In genomic region chr16:4596836-4597235, GRCm38 (mm10) we compare ENCODE assay signal across 9 mouse cellular contexts. TPM values are rescaled to one million over a fixed set of nuclear protein-coding genes. Genes with fewer than 3 reads are reported as not detected.
DNase-seq lines count a peak whose midpoint lies in the region; ATAC-seq and TF ChIP-seq lines count a peak whose summit lies in the region.
"Had no signal": no experiment of that assay in that cellular context is flagged by ENCODE, and none has a peak within 500 bp of the region (broad histone marks: within the 10 kb centered on the region; RNA-seq: fewer than 3 reads in every experiment).

No protein-coding gene starts in this region.

- H3K4me2 ChIP-seq in kidney, postnatal 0 days (ENCODE audit: low read length) = peak overlapping the region; percentile 68
- peak overlapping the region; percentile 71 for H3K4me2 ChIP-seq in intestine, embryonic 16.5 days (ENCODE audit: low read depth, low read length)
- peak overlapping the region; percentile 95 for H3K4me2 ChIP-seq in neural tube, embryonic 15.5 days

- no peak for ATAC-seq in kidney, postnatal 0 days (replicated peaks; ENCODE audit: low FRiP score, low read depth)
- ATAC-seq in intestine, embryonic 16.5 days = no peak
- ATAC-seq in neural tube, embryonic 15.5 days (ENCODE audit: low FRiP score) = no peak

- no peaks in the 10 kb centered on the region for H3K27me3 ChIP-seq in kidney, postnatal 0 days (ENCODE audit: insufficient read depth, low read length)
- no peaks in the 10 kb centered on the region for H3K27me3 ChIP-seq in intestine, embryonic 16.5 days (replicated peaks; ENCODE audit: control insufficient read depth, insufficient read depth, low read length)
- no peaks in the 10 kb centered on the region for H3K27me3 ChIP-seq in neural tube, embryonic 15.5 days (replicated peaks)

- DNase-seq in kidney, postnatal 0 days (ENCODE audit: low spot score) = no peak
- no peak for DNase-seq in kidney, adult 11 months
- no peak for DNase-seq in left cerebral cortex, adult 2 months (ENCODE audit: extremely low spot score in 1 of 2, low spot score in 2 of 2)
- no peak for DNase-seq in gastrocnemius, adult 8-10 months (ENCODE audit: low spot score in 2 of 2)
- DNase-seq in layer of hippocampus, adult 9-11 months = no peak
- DNase-seq: kidney, postnatal 10 days had no signal

- no peaks in the 10 kb centered on the region for H3K36me3 ChIP-seq in kidney, postnatal 0 days (ENCODE audit: insufficient read depth, low read length)
- no peaks in the 10 kb centered on the region for H3K36me3 ChIP-seq in intestine, embryonic 16.5 days (ENCODE audit: control insufficient read depth, insufficient read depth, low read length)
- no peaks in the 10 kb centered on the region for H3K36me3 ChIP-seq in neural tube, embryonic 15.5 days

- WGBS in kidney, postnatal 0 days = 46% methylated on average over 2 of the region's 2 CpGs
- WGBS in intestine, embryonic 16.5 days = 55% methylated on average over 2 of the region's 2 CpGs
- WGBS in neural tube, embryonic 15.5 days = 27% methylated on average over 2 of the region's 2 CpGs

- no peak for TF ChIP-seq CTCF in kidney, postnatal 0 days (IDR thresholded peaks at IDR 0.05; ENCODE audit: low read depth)
- no peak for TF ChIP-seq CTCF in embryonic fibroblast, embryonic 13.5 days (IDR thresholded peaks at IDR 0.05; ENCODE audit: borderline replicate concordance, insufficient read depth, low read length)
- TF ChIP-seq CTCF in left cerebral cortex, adult 2 months (IDR thresholded peaks at IDR 0.05) = no peak

- H3K4me1 ChIP-seq in kidney, postnatal 0 days (replicated peaks; ENCODE audit: insufficient read depth, low read length) = peaks cover 70% of the 10 kb centered on the region
- peaks cover 30% of the 10 kb centered on the region for H3K4me1 ChIP-seq in embryonic fibroblast, embryonic 13.5 days (ENCODE audit: control insufficient read depth, insufficient read depth, low read length)
- peaks cover 73% of the 10 kb centered on the region for H3K4me1 ChIP-seq in intestine, embryonic 16.5 days (ENCODE audit: control insufficient read depth, insufficient read depth, low read length)
- peaks cover 86% of the 10 kb centered on the region for H3K4me1 ChIP-seq in neural tube, embryonic 15.5 days

- peak overlapping the region; percentile 98; the same call in 1 of the 2 replicates for H3K27ac ChIP-seq in kidney, postnatal 0 days
- peak overlapping the region; percentile 94 for H3K27ac ChIP-seq in embryonic fibroblast, embryonic 13.5 days (ENCODE audit: insufficient read depth, low read length)
- H3K27ac ChIP-seq in intestine, embryonic 16.5 days (ENCODE audit: low read length) = peak overlapping the region; percentile 55; the same call in 1 of the 2 replicates
- H3K27ac ChIP-seq in neural tube, embryonic 15.5 days (replicated peaks) = 0 out of 2 replicates have a peak overlapping the region, but pooled peaks have one; percentile 94
- no peak overlapping the region for H3K27ac ChIP-seq in left cerebral cortex, adult 2 months

- TF ChIP-seq POLR2A in embryonic fibroblast, embryonic 13.5 days (IDR thresholded peaks at IDR 0.05; ENCODE audit: low read depth, low read length) = no peak

- H3K9me3 ChIP-seq in kidney, postnatal 0 days (replicated peaks; ENCODE audit: low read length) = no peaks in the 10 kb centered on the region
- no peaks in the 10 kb centered on the region for H3K9me3 ChIP-seq in intestine, embryonic 16.5 days (ENCODE audit: control insufficient read depth, low read length)
- H3K9me3 ChIP-seq in neural tube, embryonic 15.5 days (replicated peaks) = no peaks in the 10 kb centered on the region

- peak overlapping the region; percentile 88; the same call in 1 of the 2 replicates for H3K4me3 ChIP-seq in kidney, postnatal 0 days (replicated peaks; ENCODE audit: low read depth, low read length)
- peak overlapping the region; percentile 94 for H3K4me3 ChIP-seq in embryonic fibroblast, embryonic 13.5 days (ENCODE audit: insufficient read depth, low read length)
- H3K4me3 ChIP-seq in intestine, embryonic 16.5 days (ENCODE audit: low read length) = peak overlapping the region; percentile 84; the same call in 1 of the 2 replicates
- H3K4me3 ChIP-seq in neural tube, embryonic 15.5 days (replicated peaks) = peak overlapping the region; percentile 82; the same call in 1 of the 2 replicates
- no peak overlapping the region for H3K4me3 ChIP-seq in left cerebral cortex, adult 2 months

- H3K9ac ChIP-seq in kidney, postnatal 0 days (ENCODE audit: low read depth, low read length) = 0 out of 2 replicates have a peak overlapping the region, but pooled peaks have one; percentile 97
- peak overlapping the region; percentile 90 for H3K9ac ChIP-seq in intestine, embryonic 16.5 days (ENCODE audit: low read depth, low read length)
- H3K9ac ChIP-seq in neural tube, embryonic 15.5 days (replicated peaks) = peak overlapping the region; percentile 88

- intact Hi-C loops in left cerebral cortex, adult 2 months (cut with DNase I) = no loop called here

RNA-seq across cellular contexts. Expression of gene Glis2, which starts 2.3 kb away (rescaled TPM):
- polyA plus RNA-seq in kidney, postnatal 0 days (2015; fragmentation: Nextera tagmentation; extraction: Ambion mirVana) = 74.6 and 78.8 TPM in 2 replicates
- polyA plus RNA-seq in embryonic fibroblast, embryonic 13.5 days (2011; ENCODE audit: insufficient read length, low read depth, missing spikeins) = 52.2 and 64.0 TPM in 2 replicates
- 14.5 and 18.1 TPM in 2 replicates for polyA plus RNA-seq in intestine, embryonic 16.5 days (2015; fragmentation: Nextera tagmentation; extraction: Ambion mirVana)
- polyA plus RNA-seq in neural tube, embryonic 15.5 days (2015; fragmentation: Nextera tagmentation; extraction: Ambion mirVana) = 17.2 and 18.7 TPM in 2 replicates
- total RNA-seq in left cerebral cortex, adult 2 months (2021) = 10 to 100 TPM; 12.9 to 16.2 TPM
- 1 to 10 TPM; 1.8 to 4.0 (median 3.5) TPM for total RNA-seq in gastrocnemius, adult 8-10 months (2022)

RNA-seq across cellular contexts. Expression of gene Pam16, which starts 28.0 kb away (rescaled TPM):
- 105 and 106 TPM in 2 replicates for polyA plus RNA-seq in kidney, postnatal 0 days (2015; fragmentation: Nextera tagmentation; extraction: Ambion mirVana)
- polyA plus RNA-seq in embryonic fibroblast, embryonic 13.5 days (2011; ENCODE audit: insufficient read length, low read depth, missing spikeins) = 30.5 and 33.1 TPM in 2 replicates
- polyA plus RNA-seq in intestine, embryonic 16.5 days (2015; fragmentation: Nextera tagmentation; extraction: Ambion mirVana) = 79.4 and 86.8 TPM in 2 replicates
- polyA plus RNA-seq in neural tube, embryonic 15.5 days (2015; fragmentation: Nextera tagmentation; extraction: Ambion mirVana) = 150 and 179 TPM in 2 replicates
- total RNA-seq in left cerebral cortex, adult 2 months (2021) = 10 to 100 TPM; 78.1 to 94.1 TPM
- 100 to 1,000 TPM in 3 of 4 experiments, 10 to 100 TPM in 1; 93.3 to 129 (median 113) TPM for total RNA-seq in gastrocnemius, adult 8-10 months (2022)

RNA-seq across cellular contexts. Expression of gene Tfap4, which starts 37.2 kb away (rescaled TPM):
- 17.2 and 19.6 TPM in 2 replicates for polyA plus RNA-seq in kidney, postnatal 0 days (2015; fragmentation: Nextera tagmentation; extraction: Ambion mirVana)
- 3.4 and 6.9 TPM in 2 replicates for polyA plus RNA-seq in embryonic fibroblast, embryonic 13.5 days (2011; ENCODE audit: insufficient read length, low read depth, missing spikeins)
- polyA plus RNA-seq in intestine, embryonic 16.5 days (2015; fragmentation: Nextera tagmentation; extraction: Ambion mirVana) = 23.0 and 26.5 TPM in 2 replicates
- polyA plus RNA-seq in neural tube, embryonic 15.5 days (2015; fragmentation: Nextera tagmentation; extraction: Ambion mirVana) = 8.6 and 12.3 TPM in 2 replicates
- total RNA-seq in left cerebral cortex, adult 2 months (2021) = 1 to 10 TPM; 2.9 to 4.3 TPM
- 1 to 10 TPM; 3.2 to 5.5 (median 3.7) TPM for total RNA-seq in gastrocnemius, adult 8-10 months (2022)

RNA-seq across cellular contexts. Expression of gene Vasn, which starts 42.9 kb away (rescaled TPM):
- polyA plus RNA-seq in kidney, postnatal 0 days (2015; fragmentation: Nextera tagmentation; extraction: Ambion mirVana) = 20.4 and 21.1 TPM in 2 replicates
- 72.1 and 79.5 TPM in 2 replicates for polyA plus RNA-seq in embryonic fibroblast, embryonic 13.5 days (2011; ENCODE audit: insufficient read length, low read depth, missing spikeins)
- polyA plus RNA-seq in intestine, embryonic 16.5 days (2015; fragmentation: Nextera tagmentation; extraction: Ambion mirVana) = 13.5 and 13.6 TPM in 2 replicates
- 7.1 and 8.8 TPM in 2 replicates for polyA plus RNA-seq in neural tube, embryonic 15.5 days (2015; fragmentation: Nextera tagmentation; extraction: Ambion mirVana)
- 10 to 100 TPM; 11.5 to 13.1 TPM for total RNA-seq in left cerebral cortex, adult 2 months (2021)
- total RNA-seq in gastrocnemius, adult 8-10 months (2022) = 1 to 10 TPM; 2.5 to 4.3 (median 3.9) TPM

RNA-seq across cellular contexts. Expression of gene Dnaja3, which starts 43.0 kb away (rescaled TPM):
- polyA plus RNA-seq in kidney, postnatal 0 days (2015; fragmentation: Nextera tagmentation; extraction: Ambion mirVana) = 87.8 and 89.3 TPM in 2 replicates
- 39.7 and 47.6 TPM in 2 replicates for polyA plus RNA-seq in embryonic fibroblast, embryonic 13.5 days (2011; ENCODE audit: insufficient read length, low read depth, missing spikeins)
- 90.5 and 92.5 TPM in 2 replicates for polyA plus RNA-seq in intestine, embryonic 16.5 days (2015; fragmentation: Nextera tagmentation; extraction: Ambion mirVana)
- 68.6 and 71.0 TPM in 2 replicates for polyA plus RNA-seq in neural tube, embryonic 15.5 days (2015; fragmentation: Nextera tagmentation; extraction: Ambion mirVana)
- total RNA-seq in left cerebral cortex, adult 2 months (2021) = 10 to 100 TPM; 56.9 to 62.2 TPM
- total RNA-seq in gastrocnemius, adult 8-10 months (2022) = 100 to 1,000 TPM in 1 of 4 experiments, 10 to 100 TPM in 3; 99.4 to 103 (median 99.8) TPM
